Mouse (Mus musculus): ENCODE data around the gene Tacr1.
"Not testable (repeated sequence)": the region's sequence is repeated elsewhere in the genome, so short reads cannot be mapped to it uniquely, and the experiment has no call there.

Tacr1 gene

GRCm38 (mm10) chr6:82401595-82402451 lies at the start of gene Tacr1:
Gene Tacr1 (plus strand): TSS chr6:82402334.
- peak; percentile 59 for DNase-seq (ENCODE audit: low spot score)

- no peak for DNase-seq (ENCODE audit: low spot score)
Measured at GRCm38 (mm10) chr6:82376144-82376543, 26.0 kb upstream of the Tacr1 start.

- no peak for DNase-seq (ENCODE audit: low spot score)
Measured at GRCm38 (mm10) chr6:82383556-82383955, 18.6 kb upstream of the Tacr1 start.

GRCm38 (mm10) chr6:82402501-82403495 lies 664 bp downstream of the Tacr1 start:
- peak; percentile 53 for DNase-seq (ENCODE audit: low spot score)

GRCm38 (mm10) chr6:82418367-82418766 lies 16.2 kb downstream of the Tacr1 start:
- no peak for DNase-seq (ENCODE audit: low spot score)

GRCm38 (mm10) chr6:82420222-82420621 lies 18.1 kb downstream of the Tacr1 start:
- no peak for DNase-seq (ENCODE audit: low spot score)

- DNase-seq (ENCODE audit: low spot score), result no peak
Measured at GRCm38 (mm10) chr6:82428890-82429289, 26.8 kb downstream of the Tacr1 start.

GRCm38 (mm10) chr6:82429766-82430165 lies 27.6 kb downstream of the Tacr1 start:
- DNase-seq (ENCODE audit: low spot score), result no peak

GRCm38 (mm10) chr6:82437174-82437573 lies 35.0 kb downstream of the Tacr1 start:
- DNase-seq (ENCODE audit: low spot score), result no peak

GRCm38 (mm10) chr6:82452206-82453095 lies 50.3 kb downstream of the Tacr1 start:
- not testable (repeated sequence) for DNase-seq (ENCODE audit: low spot score)

GRCm38 (mm10) chr6:82455245-82455644 lies 53.1 kb downstream of the Tacr1 start:
- DNase-seq (ENCODE audit: low spot score), result no peak

GRCm38 (mm10) chr6:82457163-82457763 lies 55.1 kb downstream of the Tacr1 start:
- DNase-seq (ENCODE audit: low spot score), result no peak

GRCm38 (mm10) chr6:82458762-82459389 lies 56.7 kb downstream of the Tacr1 start:
- DNase-seq (ENCODE audit: low spot score), result no peak

- DNase-seq (ENCODE audit: low spot score), result no peak
Measured at GRCm38 (mm10) chr6:82463171-82463570, 61.0 kb downstream of the Tacr1 start.

GRCm38 (mm10) chr6:82474477-82474876 lies 72.3 kb downstream of the Tacr1 start:
- DNase-seq (ENCODE audit: low spot score), result no peak

GRCm38 (mm10) chr6:82483842-82484241 lies 81.7 kb downstream of the Tacr1 start:
- DNase-seq (ENCODE audit: low spot score), result no peak

- no peak for DNase-seq (ENCODE audit: low spot score)
Measured at GRCm38 (mm10) chr6:82494481-82494880, 92.3 kb downstream of the Tacr1 start.

GRCm38 (mm10) chr6:82510843-82511416 lies 108.8 kb downstream of the Tacr1 start:
- no peak for DNase-seq (ENCODE audit: low spot score)

GRCm38 (mm10) chr6:82519626-82520025 lies 117.5 kb downstream of the Tacr1 start:
- DNase-seq (ENCODE audit: low spot score), result no peak

- DNase-seq (ENCODE audit: low spot score), result no peak
Measured at GRCm38 (mm10) chr6:82522567-82522966, 120.4 kb downstream of the Tacr1 start.
